Mouse (Mus musculus) neutrophil, adult 83 days (primary cell): ENCODE data around the gene Rhox2e. TPM values are rescaled to one million over a fixed set of nuclear protein-coding genes. Genes with fewer than 3 reads are reported as not detected.

Source experiments
- total RNA-seq, 2 experiments: library from RNA; stranded (reverse); gene quantifications; one replicate each; pipeline ENCODE4 v1.2.4; 2023

Rhox2e gene
- not detected for total RNA-seq

DNA sequence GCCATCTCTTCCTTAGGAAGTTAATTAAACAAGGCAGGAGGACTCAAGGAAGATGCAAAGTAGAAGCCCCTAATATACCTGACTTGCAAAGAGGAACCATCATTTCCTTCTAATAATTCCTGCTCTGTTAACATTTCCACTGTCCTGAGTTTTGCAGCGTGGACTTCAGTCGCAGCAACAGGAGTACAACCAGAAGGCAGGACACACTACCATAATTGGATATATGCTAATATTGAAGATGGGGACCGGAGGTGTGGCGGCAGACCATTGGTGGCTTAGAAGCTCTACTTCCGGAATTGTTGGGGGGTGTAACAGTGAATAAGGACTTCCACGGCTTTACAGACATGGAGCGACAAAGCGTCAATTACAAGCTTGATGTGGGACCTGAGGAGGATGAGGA lies at the start of gene Rhox2e:
Gene Rhox2e, plus strand, starts transcription at position 301 of the 400 bp plus-strand sequence.

GRCm38 (mm10) chrX:37514059-37514458 lies 16.2 kb upstream of the Rhox2e start, which contains the start of gene Rhox4d:
Gene Rhox4d, plus strand, starts transcription at chrX:37514359.

DNA sequence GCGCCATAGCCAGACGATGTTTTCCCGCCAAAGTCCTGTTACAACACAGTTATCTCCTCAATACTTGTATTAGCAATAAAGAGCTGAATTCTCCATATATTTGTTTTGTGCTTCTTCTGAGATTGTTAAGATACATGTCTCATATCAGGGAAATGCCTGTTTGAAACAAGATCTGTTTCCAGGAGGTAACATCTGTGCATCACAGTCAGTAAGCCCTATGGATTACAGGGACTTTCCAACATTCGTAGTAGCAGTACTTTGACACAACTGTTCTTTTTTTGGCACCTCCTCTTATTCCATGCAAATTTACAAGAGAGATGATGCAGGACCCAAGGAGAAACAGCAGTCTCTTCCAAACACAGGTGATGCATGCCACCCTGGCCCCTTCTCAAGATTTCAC lies 11.5 kb downstream of the Rhox2e start, which contains the start of gene Rhox3e:
Gene Rhox3e, plus strand, starts transcription at position 301 of the 400 bp plus-strand sequence.

GRCm38 (mm10) chrX:37557112-37557511 lies 26.9 kb downstream of the Rhox2e start, which contains the start of gene Rhox4e:
Gene Rhox4e, plus strand, starts transcription at chrX:37557412.

DNA sequence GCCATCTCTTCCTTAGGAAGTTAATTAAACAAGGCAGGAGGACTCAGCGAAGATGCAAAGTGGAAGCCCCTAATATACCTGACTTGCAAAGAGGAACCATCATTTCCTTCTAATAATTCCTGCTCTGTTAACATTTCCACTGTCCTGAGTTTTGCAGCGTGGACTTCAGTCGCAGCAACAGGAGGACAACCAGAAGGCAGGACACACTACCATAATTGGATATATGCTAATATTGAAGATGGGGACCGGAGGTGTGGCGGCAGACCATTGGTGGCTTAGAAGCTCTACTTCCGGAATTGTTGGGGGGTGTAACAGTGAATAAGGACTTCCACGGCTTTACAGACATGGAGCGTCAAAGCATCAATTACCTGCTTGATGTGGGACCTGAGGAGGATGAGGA lies 40.9 kb downstream of the Rhox2e start, which contains the start of gene Rhox2f:
Gene Rhox2f, plus strand, starts transcription at position 301 of the 400 bp plus-strand sequence.

DNA sequence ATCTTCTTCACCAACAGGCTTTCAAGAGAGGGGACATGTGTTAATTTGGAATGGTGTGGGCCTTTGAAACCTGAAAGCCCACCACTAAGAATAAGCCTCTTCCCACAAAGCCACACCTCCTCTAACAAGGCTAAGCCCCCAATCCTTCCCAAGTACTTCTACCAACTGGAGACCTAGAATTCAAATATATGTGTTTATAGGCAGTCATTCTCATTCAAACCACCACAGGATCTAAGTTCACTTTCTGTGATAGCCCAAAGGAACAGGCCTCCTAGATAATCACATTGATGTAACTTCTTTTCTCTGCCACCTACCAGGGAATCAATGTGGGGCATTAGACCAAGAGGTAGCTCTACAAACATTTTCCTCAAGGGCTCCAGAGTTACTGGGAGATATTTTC lies 50.4 kb downstream of the Rhox2e start, which contains the start of gene Rhox3f:
Gene Rhox3f, plus strand, starts transcription at position 301 of the 400 bp plus-strand sequence.

Other genes with a start within 250 kb of the Rhox2e start
- not detected for gene Rhox3a2, start 150.4 kb upstream of the Rhox2e start, total RNA-seq
- gene Rhox4a2, start 139.6 kb upstream of the Rhox2e start, total RNA-seq: not detected
- gene Rhox2b, start 118.4 kb upstream of the Rhox2e start, total RNA-seq: not detected
- gene Rhox4b, start 98.0 kb upstream of the Rhox2e start, total RNA-seq: not detected
- gene Rhox2c, start 76.8 kb upstream of the Rhox2e start, total RNA-seq: not detected
- not detected for gene Rhox3c, start 71.9 kb upstream of the Rhox2e start, total RNA-seq
- not detected for gene Rhox4c, start 50.1 kb upstream of the Rhox2e start, total RNA-seq
- not detected for gene Rhox2d, start 37.0 kb upstream of the Rhox2e start, total RNA-seq
- not detected for gene Rhox4d, start 16.1 kb upstream of the Rhox2e start, total RNA-seq
- not detected for gene Rhox3e, start 11.6 kb downstream of the Rhox2e start, total RNA-seq
- not detected for gene Rhox4e, start 27.0 kb downstream of the Rhox2e start, total RNA-seq
- not detected for gene Rhox2f, start 41.0 kb downstream of the Rhox2e start, total RNA-seq
- not detected for gene Rhox3f, start 50.5 kb downstream of the Rhox2e start, total RNA-seq
- not detected for gene Rhox4f, start 77.3 kb downstream of the Rhox2e start, total RNA-seq
- gene Rhox3g, start 98.2 kb downstream of the Rhox2e start, total RNA-seq: not detected
- gene Rhox2g, start 113.0 kb downstream of the Rhox2e start, total RNA-seq: not detected
- not detected for gene Rhox4g, start 120.9 kb downstream of the Rhox2e start, total RNA-seq
- not detected for gene Rhox3h, start 138.3 kb downstream of the Rhox2e start, total RNA-seq
- not detected for gene Rhox2h, start 142.8 kb downstream of the Rhox2e start, total RNA-seq